Mouse (Mus musculus) inflammation-experienced regulatory T-cells, adult 6 months (primary cell): ENCODE data around the gene Mapk10. TPM values are rescaled to one million over a fixed set of nuclear protein-coding genes. Genes with fewer than 3 reads are reported as not detected.

ENCODE experiments used
- ATAC-seq: one replicate; pipeline ENCODE4 v1.8.0; 2017
- polyA plus RNA-seq, 3 experiments: library from polyadenylated mRNA; unstranded; fragments of 100-300 nt; shearing (Covaris generic); gene quantifications; one replicate each; pipeline ENCODE4 v1.2.1; 2017

The Mapk10 gene
- polyA plus RNA-seq = not detected

DNA sequence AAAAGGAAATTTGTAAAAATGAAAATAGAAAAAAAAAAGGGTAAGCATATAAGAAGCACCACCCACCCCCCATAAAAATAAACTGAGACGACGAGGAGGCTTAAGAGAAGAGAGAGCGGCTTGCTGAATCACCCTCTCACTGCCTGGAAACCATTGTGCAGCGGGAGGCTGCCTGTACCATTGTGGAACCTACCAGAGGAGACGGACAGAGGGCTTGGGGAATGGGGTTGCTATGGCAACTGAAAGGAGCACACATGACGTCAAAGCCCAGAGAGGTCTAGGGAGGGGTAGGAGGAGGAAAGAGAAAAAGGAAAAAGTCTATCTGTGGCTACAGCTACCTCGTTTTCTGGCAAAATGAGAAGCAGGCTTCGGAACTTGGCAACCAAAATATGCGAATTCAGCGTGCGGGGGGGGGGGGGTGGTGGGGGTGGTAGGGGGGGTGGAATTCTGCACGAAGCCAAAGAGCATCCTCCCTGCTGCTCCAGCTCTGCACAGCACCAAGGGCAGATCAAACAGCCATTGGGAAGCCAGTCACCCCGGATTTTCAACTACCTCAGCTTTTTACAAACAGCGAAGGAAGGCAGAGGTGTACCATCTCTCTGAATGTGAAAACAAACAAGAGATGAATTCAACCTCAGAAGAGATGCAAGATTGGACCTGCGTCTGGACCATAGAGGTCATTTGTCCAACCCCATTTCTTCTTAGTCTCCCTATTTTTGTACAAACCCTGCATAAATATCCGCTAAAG lies at the start of gene Mapk10:
TSS of gene Mapk10 (minus strand) at position 234 of the 748 bp plus-strand sequence.
- no peak for ATAC-seq

DNA sequence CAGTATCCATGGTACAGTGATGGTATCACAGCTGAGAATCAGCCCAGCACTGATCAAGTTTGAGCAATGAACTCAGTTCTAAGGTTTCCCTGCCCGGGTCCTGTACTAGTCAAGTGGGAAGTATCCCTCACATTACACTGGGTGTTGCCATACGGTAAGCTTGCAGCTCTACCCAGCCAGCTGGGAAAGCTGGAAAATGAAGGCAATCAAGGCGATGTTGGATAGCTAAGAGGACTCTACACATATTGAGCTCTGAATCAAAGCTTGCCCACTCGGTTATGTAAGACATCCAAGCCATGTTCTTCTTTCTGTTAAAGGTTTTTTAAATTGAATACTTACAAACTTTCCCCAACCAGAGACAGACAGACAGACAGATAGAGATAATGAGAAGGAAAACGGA lies 45.0 kb upstream of the Mapk10 start:
- ATAC-seq = no peak

DNA sequence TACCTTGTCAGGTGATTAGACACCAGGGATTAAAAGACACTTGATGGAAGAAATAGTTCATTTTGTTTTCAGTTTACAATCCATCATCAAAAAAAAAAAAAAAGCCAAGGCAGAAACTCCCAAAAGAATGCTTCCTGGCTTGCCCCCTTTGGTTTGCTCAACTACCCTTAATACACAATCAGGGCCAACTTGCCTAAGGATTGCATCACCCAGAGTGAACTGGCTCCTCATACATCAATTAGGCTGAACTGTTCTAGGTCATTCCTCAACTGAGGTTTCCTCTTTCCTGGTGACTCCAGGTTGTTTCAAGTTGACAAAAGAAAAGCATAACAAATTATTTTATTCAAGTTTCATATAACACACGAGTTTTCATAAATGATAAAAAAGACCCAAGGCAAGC lies 31.3 kb upstream of the Mapk10 start:
- no peak for ATAC-seq

DNA sequence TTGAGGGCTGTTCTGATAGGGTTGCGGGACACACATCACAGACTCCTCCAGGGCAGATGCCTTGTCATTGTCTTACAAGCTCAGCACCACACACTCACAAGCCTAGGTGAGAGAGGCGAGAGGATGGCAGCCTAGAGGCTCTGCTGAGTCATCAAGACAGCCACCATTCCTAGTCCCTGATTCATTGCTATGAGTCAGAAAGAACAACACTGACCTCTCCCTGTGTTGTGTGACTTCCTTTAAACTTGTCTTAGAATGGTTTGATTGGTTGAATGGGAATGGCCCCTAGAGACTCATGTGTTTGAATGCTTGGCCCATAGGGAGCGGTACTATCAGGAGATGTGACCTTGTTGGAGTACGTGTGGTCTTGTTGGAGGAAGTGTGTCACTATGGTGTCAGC lies 20.7 kb upstream of the Mapk10 start:
- no peak for ATAC-seq

DNA sequence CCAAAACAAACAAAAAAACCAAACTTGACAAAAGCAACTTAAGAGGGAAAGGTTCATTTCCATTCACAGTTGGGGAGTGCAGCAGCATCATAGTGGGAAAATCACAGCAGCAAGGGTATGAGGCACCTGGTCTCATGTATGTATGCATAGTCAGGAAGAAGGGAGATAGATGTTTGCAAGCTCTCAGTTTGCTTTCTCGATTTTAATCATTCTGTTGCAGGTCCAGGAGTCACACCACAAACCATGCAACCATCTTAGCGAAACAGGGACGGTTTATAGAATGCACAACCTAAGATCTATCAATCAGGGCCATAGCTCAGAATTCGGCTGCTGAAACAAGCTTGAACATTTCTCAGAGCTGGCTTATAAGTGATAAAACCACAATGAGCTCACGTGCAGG lies 19.2 kb upstream of the Mapk10 start:
- ATAC-seq = no peak

DNA sequence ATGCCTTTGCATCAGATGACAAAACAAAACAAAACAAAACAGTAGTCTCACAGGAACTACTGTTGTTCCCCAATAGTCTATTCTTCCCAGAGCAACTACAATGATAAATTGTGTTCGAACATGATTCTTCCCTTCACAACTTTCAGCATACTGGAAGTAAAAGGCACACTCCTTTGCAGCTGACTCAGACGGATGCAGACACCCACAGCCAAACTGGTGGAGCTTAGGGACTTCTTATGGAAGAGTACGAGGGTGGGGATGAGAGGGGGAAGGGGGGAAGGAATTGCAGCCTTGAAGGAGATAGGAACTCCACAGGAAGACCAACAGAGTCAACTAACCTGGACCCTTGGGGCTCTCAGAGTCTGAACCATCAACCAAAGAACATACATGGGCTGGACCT lies 18.2 kb upstream of the Mapk10 start:
- ATAC-seq = no peak

DNA sequence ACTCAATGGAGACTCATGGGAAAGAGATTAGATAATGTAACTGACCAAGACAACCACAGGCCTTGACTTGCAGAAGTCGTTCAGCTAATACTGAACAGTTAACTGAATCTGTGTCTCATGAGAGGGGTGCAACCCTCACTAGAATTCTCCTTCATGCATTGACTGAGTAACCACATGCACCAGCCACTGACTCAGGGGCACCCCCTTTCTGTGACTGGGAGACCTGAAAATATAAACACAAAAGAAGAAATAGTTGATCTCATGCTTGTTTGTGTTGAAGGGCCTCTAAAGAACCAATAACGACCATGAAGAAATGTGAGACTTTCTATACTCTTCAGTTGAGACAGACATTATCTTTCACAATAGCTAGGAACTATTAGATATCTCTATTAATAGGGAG lies 10.9 kb upstream of the Mapk10 start:
- ATAC-seq = no peak

DNA sequence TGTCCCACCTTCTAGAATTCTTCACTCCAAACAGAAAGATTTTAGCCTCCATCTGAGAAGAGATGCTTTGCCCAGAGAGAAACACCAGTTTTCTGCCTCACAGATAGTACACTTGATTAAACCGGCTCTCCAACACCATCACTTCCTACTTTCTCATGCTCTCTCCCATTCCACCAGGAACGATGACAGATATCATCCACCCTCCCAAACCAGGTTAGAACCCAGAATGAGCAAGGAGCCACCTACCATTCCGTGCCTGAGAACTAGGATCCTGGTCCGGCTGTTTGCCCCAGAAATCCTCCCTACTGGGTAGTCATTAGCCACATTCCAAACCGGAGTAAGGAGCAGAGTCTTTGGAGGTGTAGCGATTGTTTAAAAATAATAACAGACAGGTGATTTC lies 490 bp downstream of the Mapk10 start:
- ATAC-seq = no peak

DNA sequence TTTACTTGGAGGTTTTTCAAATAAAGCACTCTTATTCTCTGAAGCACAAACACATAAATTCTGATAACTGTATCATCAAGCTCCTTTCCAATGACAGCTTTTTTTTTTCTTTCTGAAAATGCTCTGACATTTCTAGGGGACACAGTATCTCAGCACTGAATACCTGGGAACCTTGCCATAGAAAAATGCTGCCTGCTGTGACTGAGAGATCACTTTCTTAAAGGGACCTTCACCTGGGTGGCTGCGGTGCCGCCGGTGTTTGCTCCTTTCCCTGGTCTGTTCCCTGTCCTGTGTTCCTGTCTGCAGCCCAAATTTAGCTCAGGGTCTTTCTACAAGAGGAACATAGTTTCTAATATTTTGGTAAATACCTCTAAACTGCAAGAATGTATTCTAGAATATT lies 1.1 kb downstream of the Mapk10 start:
- ATAC-seq = no peak

DNA sequence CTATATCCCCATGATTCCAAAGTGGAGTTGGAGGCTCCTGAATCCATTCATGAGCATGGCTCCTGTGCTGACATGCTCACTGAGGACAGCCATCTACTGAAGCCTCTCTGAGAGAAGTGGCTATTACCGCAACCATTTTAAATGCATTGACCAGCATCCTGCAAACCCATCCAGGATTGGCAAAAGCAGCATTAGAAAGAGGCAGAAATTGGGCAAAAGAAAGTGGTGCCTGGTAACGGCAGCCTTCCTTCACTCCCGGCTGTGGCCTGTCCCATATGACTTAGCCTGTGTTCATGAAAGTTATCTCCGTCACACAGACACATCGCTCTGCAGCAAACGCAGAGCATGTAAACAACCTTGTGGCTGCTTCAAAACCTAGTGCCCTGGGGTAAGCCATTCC lies 1.6 kb downstream of the Mapk10 start:
- no peak for ATAC-seq

DNA sequence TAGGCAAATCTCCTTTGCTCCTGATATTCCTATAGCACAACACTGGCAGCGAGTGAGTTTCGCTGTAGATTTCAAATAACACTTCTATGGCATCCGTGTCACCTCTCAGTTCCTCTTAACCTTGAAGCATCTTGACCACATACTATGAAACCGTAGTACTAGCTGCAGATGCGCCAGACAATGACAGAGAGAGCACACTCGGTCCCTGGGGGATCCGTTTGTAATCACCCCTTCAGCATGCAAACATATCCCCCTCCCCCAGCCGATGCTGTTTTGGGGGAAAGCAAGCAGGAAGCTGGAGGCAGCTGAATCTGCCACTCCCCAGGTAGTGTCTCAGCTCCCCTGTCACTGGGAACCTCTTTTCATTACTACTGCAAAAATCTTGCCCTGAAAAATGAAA lies 2.3 kb downstream of the Mapk10 start:
- no peak for ATAC-seq

DNA sequence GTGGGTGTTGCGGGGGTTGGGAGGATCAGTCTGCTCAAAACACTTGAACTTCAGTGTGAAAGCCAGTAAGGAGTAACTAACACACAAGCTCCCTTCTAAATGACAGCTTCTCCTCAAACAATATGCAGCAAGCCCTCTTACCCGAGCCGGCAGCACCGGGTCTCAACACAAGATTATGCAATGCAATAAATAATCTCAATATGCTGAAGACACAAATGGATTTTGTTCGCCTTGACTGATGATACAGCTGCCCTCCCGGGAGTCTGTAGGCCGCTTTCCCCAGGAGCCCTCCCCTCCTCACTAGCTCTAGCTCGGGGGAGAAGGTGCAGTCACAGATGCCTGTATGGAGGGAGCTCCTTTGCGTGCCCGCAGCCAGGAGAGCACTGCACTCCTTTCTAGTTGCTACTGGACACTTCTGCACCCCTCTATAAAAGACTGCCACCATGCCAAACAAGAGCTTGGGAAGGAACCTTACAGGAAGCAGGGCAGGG lies 3.1 kb downstream of the Mapk10 start:
- no peak for ATAC-seq

DNA sequence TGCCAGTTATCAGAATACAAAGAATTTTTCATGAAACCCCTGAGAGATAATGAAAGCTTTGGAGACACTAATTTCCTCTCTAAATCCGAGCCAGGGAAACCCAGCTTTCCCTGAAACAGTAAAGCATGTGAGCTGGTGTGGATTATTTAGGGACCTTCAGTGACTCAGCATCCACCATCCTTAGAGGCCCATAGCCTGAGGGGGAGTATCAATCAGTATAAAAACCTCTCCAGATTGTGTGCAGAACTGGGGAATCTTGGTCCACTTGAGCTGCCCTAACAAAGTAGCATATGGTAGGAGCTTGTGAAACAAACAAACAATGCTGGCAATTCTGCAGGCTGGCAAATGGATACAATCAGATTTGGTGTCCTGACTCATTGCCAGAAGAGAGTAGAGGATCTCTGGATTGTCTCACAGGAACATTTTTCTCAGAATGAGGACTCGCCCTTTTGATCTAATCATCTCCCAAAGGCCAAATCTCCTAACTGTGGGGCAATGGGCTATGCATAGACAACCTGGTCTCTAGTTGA lies 13.3 kb downstream of the Mapk10 start:
- ATAC-seq = no peak

DNA sequence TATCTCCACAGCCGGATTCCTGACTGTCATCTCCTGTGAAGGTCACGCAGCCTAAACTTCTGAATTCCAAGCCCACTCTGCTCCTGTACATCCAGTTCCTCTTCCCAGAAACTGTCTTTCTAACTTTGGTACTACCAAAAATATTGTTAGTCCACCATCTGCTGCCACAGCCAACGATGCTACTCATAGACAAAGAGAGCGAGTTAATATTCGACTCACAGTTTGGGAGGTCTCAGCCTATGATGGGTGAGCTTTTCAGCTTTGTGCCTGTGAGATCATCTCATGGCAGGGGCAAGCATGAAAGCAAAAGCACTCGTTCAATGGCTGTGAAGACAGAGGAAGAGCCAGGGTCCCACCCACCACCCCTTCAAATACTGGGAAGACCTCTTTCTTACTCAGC lies 16.6 kb downstream of the Mapk10 start:
- no peak for ATAC-seq

DNA sequence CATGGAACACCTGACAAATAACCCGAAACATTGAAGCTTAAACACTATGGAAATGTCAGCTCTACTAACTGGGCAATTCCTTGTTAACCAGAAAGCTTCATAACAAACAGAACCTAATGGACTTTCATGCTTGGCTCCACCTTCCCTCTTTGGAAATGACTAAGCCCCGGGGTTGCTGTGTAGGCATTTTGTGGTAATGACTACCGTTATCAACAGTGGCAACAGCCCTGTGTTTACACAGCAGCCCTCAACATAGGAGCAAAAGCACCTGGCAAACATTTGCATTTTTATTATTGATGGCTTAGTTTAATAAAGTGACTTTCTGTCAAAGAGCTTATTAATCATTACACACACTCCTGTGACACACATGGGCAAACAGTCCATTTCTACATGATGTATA lies 17.4 kb downstream of the Mapk10 start:
- ATAC-seq = no peak

DNA sequence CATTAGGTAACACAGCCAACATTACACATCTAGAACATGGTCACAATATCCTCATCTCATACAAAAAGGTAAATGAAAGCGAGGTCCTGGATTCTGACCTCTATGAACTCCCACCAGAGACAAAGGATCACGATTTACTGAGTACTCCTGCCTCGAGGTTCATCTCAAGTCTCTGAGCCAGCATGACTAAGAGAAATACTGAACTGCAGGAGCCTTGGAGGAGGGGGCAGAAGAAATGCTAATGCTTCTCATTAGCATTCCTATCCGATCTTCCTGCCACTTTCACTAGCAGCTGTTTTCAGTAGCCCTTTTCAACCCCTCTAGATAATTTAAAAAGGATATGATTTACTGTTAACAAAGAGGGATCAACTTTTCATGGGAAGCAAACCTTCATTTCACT lies 19.6 kb downstream of the Mapk10 start:
- no peak for ATAC-seq

DNA sequence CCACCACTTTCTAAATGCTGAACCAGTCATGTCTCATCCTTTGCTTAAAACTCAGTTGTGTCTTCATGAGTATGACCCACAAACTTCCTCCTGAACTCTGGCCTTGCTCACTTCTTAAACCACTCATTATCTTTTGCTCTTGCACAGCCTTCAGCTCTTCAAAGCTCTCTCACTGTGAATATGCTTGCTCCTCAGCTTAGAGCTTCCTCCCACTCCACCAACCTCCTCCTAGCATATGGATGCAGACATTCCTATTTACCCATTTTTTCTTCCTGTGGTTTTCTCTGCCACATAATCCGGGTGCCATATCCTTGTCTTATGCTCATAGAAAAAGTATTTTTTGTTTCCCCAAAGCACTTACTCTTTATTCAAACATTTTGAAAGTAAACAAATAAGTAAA lies 26.9 kb downstream of the Mapk10 start:
- no peak for ATAC-seq

DNA sequence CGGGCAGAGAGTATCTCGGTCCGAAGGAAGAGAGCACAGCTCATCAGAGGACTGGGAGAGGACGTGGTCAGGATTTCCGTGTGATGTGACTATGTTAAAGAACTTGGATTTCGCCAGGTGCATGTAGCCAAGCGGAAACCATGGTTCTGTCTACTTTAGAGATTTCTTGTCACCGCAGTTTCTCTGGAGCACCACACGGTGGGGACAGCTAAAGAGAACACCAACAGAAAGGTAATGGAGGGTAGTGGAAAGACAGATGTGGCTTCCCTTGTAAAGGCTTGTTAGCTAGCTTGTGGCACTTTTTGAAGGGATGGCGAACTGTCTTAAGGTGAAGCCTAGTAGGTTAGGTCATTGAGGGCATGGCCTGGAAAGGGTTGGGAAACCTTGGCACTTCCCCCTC lies 29.5 kb downstream of the Mapk10 start:
- ATAC-seq = no peak

DNA sequence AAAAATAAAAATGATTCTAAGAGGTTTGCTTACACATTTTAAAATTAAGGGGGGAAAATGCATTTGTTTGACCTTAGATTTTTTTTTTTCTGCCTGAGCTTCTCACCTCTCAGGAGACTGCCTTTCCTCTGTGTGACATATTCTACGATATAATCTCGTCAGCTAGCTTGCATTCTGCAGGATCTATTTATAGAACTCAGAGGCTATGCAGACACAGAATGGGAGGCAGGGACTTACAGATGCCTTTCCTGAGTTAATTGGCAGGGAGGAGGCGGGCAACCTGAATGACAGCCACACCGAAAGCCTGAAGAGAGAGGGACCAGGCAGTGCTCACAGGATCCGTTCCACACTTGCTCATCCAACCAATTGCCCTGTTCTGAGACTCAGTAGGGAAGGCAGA lies 34.1 kb downstream of the Mapk10 start:
- ATAC-seq = no peak

DNA sequence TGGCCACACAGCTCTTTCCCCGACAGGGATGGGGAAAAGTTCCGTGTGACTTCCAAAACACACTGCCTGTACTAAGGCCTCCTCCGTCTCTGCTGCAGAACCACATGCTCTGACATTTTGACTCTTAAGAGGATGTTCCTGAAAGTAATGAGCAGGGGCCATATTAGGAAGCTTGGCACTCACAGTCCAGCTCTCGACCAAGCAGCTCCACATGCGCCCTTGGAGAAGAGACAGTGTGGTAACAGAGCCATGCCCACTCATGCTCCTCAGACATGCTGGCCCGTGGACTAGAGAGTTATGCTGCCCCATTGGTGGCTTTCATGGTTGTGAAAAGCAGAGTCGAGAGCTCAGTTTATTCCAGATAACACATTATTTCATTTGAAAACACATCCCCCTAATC lies 35.1 kb downstream of the Mapk10 start:
- no peak for ATAC-seq

DNA sequence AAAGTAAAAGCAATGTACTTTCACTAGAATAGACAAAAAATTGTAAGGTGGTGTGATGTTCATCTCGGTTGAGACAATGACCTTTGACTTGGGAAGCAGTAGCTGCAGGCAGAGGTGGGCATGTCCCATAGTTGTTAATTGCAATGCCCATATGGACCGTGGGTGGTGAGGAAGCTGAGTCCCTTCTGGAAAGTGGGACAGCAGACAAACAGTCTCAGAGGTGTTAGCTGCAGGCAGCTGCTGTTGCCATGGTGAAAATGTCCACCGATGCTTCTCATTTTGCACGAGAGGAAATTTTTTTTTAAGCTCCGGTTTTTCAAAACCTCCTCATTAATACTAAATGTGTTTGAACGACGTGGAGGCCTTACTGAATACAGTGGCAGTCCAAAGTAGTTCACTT lies 36.5 kb downstream of the Mapk10 start:
- no peak for ATAC-seq

DNA sequence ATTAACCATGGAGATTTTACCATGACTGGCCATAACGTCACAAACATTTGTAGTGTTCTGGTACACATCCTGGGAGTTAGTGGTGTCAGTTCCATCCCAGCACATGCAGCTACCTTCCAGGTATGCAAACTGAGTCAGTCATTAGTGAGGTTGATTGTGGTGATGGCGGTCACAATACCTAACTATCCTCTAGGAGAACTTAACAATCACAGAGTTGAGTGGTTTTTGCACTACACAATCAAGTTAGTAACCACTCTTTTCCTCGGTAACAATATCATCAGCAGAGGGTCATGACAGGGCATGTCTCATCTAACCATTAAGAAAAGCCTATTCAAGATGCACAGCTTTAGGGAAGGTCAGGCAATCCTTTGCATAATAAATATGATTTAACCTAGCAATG lies 39.9 kb downstream of the Mapk10 start:
- ATAC-seq = no peak

DNA sequence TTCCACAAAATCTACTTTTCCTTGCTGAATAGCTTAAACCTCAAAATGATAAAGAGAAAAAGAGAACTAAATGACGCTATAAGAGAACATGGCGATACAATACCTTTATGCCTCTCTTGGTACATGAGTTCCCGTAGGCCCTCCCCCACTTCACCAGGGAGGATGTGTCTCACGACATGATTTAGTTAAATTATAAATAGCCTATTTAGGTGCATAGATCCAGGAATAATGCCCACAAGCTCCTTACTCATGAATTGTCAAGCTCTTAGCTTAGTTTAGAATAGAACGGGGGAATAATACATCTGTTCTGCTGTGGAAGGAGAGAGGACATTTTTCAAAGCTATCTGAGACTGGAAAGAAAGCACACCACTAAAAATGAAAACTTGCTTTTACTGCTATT lies 43.8 kb downstream of the Mapk10 start:
- ATAC-seq = no peak

DNA sequence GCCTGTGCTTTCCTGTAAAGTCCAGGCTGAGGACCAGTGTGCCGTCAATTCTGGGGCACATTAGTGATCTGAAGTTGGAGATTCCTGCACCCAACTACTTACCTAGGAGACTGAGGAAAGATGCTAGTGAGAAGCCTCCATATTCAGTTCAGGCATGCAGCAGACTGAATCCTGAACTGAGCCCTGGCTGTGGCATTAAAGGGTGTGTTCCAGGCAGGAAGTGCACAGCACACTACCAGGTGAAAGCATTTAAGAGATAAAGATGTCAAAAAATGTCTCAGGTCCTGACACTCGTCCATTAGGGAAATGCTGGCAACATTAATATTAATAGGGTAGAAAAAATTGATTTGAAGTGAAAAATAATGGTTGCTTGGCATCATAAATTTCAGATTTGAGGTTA lies 44.4 kb downstream of the Mapk10 start:
- no peak for ATAC-seq

DNA sequence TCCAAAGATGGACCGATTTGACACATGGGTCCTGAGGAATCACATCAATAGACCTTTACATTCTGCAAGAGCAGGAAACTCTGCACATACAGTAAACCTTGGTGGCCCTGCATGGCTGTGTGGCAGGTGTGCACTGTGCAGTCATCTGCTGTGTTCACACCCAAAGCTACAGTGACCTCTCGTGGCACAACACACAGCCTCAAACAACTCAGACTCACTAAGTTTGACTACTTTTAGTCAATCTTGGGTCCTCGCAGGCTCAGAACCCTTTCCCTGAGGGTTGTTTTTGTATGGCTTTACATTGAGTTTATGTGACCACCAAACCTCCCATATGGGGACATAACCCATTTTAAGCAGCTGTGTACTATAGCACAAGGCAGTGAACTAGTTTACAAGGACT lies 47.1 kb downstream of the Mapk10 start:
- no peak for ATAC-seq
